Mouse (Mus musculus) ES-E14 (cell line): Measurements from ENCODE around the gene Ikzf4. TPM values are rescaled to one million over a fixed set of nuclear protein-coding genes. Genes with fewer than 3 reads are reported as not detected.

ENCODE experiments used
- DNase-seq: peaks from one replicate; pipeline ENCODE4 v3.0.0-alpha.2; 2013; ENCODE audit warnings: low read depth, low spot score
- H3K27ac ChIP-seq: 2 replicates; pipeline ENCODE4 v1.5.1; 2012; ENCODE audit warnings: low read depth, mild to moderate bottlenecking, low read length, moderate library complexity, mixed read lengths; ENCODE audit not compliant: poor library complexity, insufficient read depth, severe bottlenecking
- H3K36me3 ChIP-seq: 2 replicates; pipeline ENCODE4 v1.6.1; 2012; ENCODE audit warnings: mild to moderate bottlenecking, low read length, moderate library complexity, mixed read lengths; ENCODE audit not compliant: control insufficient read depth, poor library complexity, insufficient read depth, severe bottlenecking
- H3K4me1 ChIP-seq, 2 experiments: fragments of 150-350 bp in 1 of 2; sonication (generic) in 1 of 2; 2 replicates each; pipeline ENCODE4 v1.6.1; 2012; ENCODE audit warnings: low read length in 2 of 2, mild to moderate bottlenecking in 1 of 2, mixed read lengths in 1 of 2; ENCODE audit not compliant: control insufficient read depth in 2 of 2, insufficient read depth in 2 of 2, poor library complexity in 1 of 2
- H3K4me3 ChIP-seq, 2 experiments: fragments of 150-350 bp in 1 of 2; sonication (generic) in 1 of 2; 2 replicates each; pipeline ENCODE4 v1.5.1; 2012; ENCODE audit warnings: low read length in 2 of 2, low read depth in 1 of 2, mild to moderate bottlenecking in 1 of 2, mixed read lengths in 1 of 2; ENCODE audit not compliant: insufficient read depth in 1 of 2, poor library complexity in 1 of 2, severe bottlenecking in 1 of 2
- H3K9ac ChIP-seq: 2 replicates; pipeline ENCODE4 v1.6.1; 2012; ENCODE audit warnings: low read depth, mild to moderate bottlenecking, low read length, mixed read lengths; ENCODE audit not compliant: poor library complexity, insufficient read depth, severe bottlenecking
- H3K9me3 ChIP-seq: fragments of 150-350 bp; sonication (generic); 2 replicates; pipeline ENCODE4 v1.6.1; 2012; ENCODE audit warnings: low read depth, mild to moderate bottlenecking, low read length; ENCODE audit not compliant: control insufficient read depth, insufficient read depth
- CHD2 ChIP-seq: IDR thresholded peaks from 2 replicates; pipeline ENCODE4 v1.6.1; 2014; ENCODE audit warnings: mild to moderate bottlenecking, low read depth, low read length, inconsistent platforms
- HCFC1 ChIP-seq: IDR thresholded peaks from 2 replicates; pipeline ENCODE4 v1.6.1; 2012; ENCODE audit warnings: low read length, inconsistent platforms, borderline replicate concordance; ENCODE audit not compliant: insufficient read depth
- MAFK ChIP-seq: IDR thresholded peaks from 2 replicates; pipeline ENCODE4 v1.6.1; 2014; ENCODE audit warnings: mild to moderate bottlenecking, low read depth, low read length, inconsistent platforms; ENCODE audit not compliant: insufficient read depth
- ZC3H11A ChIP-seq: IDR thresholded peaks from 2 replicates; pipeline ENCODE4 v1.6.1; 2012; ENCODE audit warnings: low read depth, mild to moderate bottlenecking, inconsistent platforms, low read length, borderline replicate concordance
- ZNF384 ChIP-seq: IDR thresholded peaks from 2 replicates; pipeline ENCODE4 v1.6.1; 2012; ENCODE audit warnings: low read depth, low read length, inconsistent platforms
- in situ Hi-C, 2 experiments: fragments of 600-800 bp; cut with MboI; formaldehyde crosslinking; loops; one replicate each; pipeline ENCODE4 v1.15.1; 2025; ENCODE audit warnings: low sequenced_read_pairs in 2 of 2, inconsistent platforms in 1 of 2; ENCODE audit not compliant: unreplicated experiment in 2 of 2
- total RNA-seq: library from RNA; depleted of rRNA; stranded (reverse); fragments of 300-350 nt; gene quantifications from 2 replicates; pipeline ENCODE4 v1.2.3, GENCODE M21; 2012

Ikzf4 gene
- total RNA-seq, 1 experiment, result 1.9 TPM

- H3K9me3 ChIP-seq, result no peaks in the 10 kb centered on the region
- H3K4me3 ChIP-seq, result no peak overlapping the region
- H3K9ac ChIP-seq, result no peak overlapping the region
- H3K27ac ChIP-seq, result no peak overlapping the region
- H3K4me1 ChIP-seq, result peaks cover 8 to 26% of the 10 kb centered on the region in 2 experiments; a peak in 3 of 4 replicates
- TF ChIP-seq CHD2, result no peak
- no peak for TF ChIP-seq MAFK
- TF ChIP-seq ZNF384, result no peak
- TF ChIP-seq ZC3H11A, result no peak
- TF ChIP-seq HCFC1, result no peak
- H3K36me3 ChIP-seq, result peaks cover 13% of the 10 kb centered on the region
- no peak for DNase-seq
- in situ Hi-C loops, result no loop called here
Measured at GRCm38 (mm10) chr10:128629746-128630145, 16.0 kb downstream of the Ikzf4 start.

DNA sequence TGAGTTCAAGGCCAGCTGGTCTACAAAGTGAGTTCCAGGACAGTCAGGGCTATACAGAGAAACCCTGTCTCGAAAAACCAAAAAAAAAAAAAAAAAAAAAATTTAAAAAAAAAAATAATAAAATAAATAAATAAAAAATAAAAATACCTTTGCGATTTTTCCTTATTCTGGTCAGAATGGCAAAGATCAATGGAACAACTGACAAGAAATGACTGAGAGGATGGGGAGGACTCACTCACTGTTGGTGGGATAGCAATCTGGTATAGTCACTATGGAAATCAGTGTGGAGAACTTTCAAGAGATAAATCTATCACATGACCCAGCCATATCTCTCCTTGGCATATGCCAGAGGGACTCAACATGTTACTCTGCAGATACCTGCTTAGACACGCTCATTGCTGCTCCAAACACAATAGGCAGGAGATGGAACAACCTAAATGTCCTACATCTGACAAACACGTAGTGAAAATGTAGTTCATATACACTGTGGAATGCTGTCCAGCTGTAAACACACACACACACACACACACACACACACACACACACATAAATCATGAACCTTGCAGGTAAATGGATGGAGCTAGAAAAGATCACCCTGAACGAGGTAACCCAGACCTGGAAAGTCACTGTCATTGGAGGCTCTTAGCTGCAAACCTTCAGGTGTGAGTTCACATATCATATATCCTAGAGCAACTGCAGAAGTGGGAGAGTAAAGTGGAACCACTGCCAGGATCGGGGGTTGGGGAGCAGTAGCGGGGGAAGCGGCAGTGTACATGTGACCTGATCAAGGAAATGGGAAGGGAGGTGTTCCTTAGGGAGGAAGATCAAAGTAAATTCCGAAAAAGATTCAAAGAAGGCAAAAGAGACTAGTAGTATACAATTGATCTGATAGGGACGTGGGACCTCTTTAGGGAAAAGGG lies 18.1 kb downstream of the Ikzf4 start:
- Histone ChIP-seq H3K9ac (no peak overlapping the region), H3K27ac (no peak overlapping the region), H3K4me3 (no peak overlapping the region), H3K4me1 (peaks cover 4 to 12% of the 10 kb centered on the region in 2 experiments; a peak in 3 of 4 replicates), H3K9me3 (no peaks in the 10 kb centered on the region), H3K36me3 (peaks cover 23% of the 10 kb centered on the region)
- in situ Hi-C loops, result no loop called here
- no peak for DNase-seq
- TF ChIP-seq ZNF384 (peak; percentile 51), MAFK (no peak), ZC3H11A (no peak), HCFC1 (no peak), CHD2 (no peak)

GRCm38 (mm10) chr10:128626311-128627310 lies 19.2 kb downstream of the Ikzf4 start, which contains the start of gene Rps26:
Gene Rps26 (minus strand): TSS chr10:128626747.
- TF ChIP-seq HCFC1 (peak; percentile 95), ZNF384 (peak; percentile 97), CHD2 (peak; percentile 88), MAFK (no peak), ZC3H11A (no peak)
- Histone ChIP-seq H3K4me1 (peaks cover 2 to 4% of the 10 kb centered on the region in 2 experiments; a peak in 3 of 4 replicates), H3K36me3 (peaks cover 23% of the 10 kb centered on the region), H3K9me3 (no peaks in the 10 kb centered on the region), H3K27ac (peak within 1 kb of the TSS; percentile 88), H3K4me3 (peak within 1 kb of the TSS; percentile 91 to 96), H3K9ac (peak within 1 kb of the TSS; percentile 100)
- DNase-seq, result peak; percentile 95
- in situ Hi-C loops, result no loop called here

- DNase-seq, result no peak
- in situ Hi-C loops, result no loop called here
- Histone ChIP-seq H3K9me3 (no peaks in the 10 kb centered on the region), H3K4me1 (peaks cover 0 to 2% of the 10 kb centered on the region in 2 experiments; a peak in 1 of 4 replicates), H3K9ac (peak overlapping the region; percentile 100), H3K4me3 (peak overlapping the region; percentile 91 to 96), H3K27ac (peak overlapping the region; percentile 88; the same call in 1 of the 2 replicates), H3K36me3 (peaks cover 23% of the 10 kb centered on the region)
- TF ChIP-seq MAFK (no peak), CHD2 (no peak), HCFC1 (no peak), ZC3H11A (no peak), ZNF384 (no peak)
Measured at GRCm38 (mm10) chr10:128625287-128625894, 20.4 kb downstream of the Ikzf4 start.
